Mouse (Mus musculus) heart, embryonic 13.5 days (tissue): ENCODE results near the gene Tmco4. TPM values are rescaled to one million over a fixed set of nuclear protein-coding genes. Genes with fewer than 3 reads are reported as not detected.

Experiments
- ATAC-seq: fragments of 200-750 bp; cut with Nextera tagmentation; 2 replicates; pipeline ENCODE4 v1.8.0; 2017; ENCODE audit warnings: moderate TSS enrichment; ENCODE audit not compliant: insufficient number of reproducible peaks, low FRiP score, low TSS enrichment; ENCODE audit errors: extremely low read depth
- H3K27ac ChIP-seq: fragments of 300-500 bp; sonication (generic); replicated peaks from 2 replicates; pipeline ENCODE4 v1.5.1; 2015; ENCODE audit warnings: moderate library complexity, mild to moderate bottlenecking, inconsistent platforms
- H3K27me3 ChIP-seq: fragments of 300-500 bp; sonication (generic); replicated peaks from 2 replicates; pipeline ENCODE4 v1.6.1; 2015; ENCODE audit warnings: mild to moderate bottlenecking, inconsistent platforms
- H3K36me3 ChIP-seq: fragments of 300-500 bp; sonication (generic); 2 replicates; pipeline ENCODE4 v1.6.1; 2015; ENCODE audit warnings: mild to moderate bottlenecking, inconsistent platforms
- H3K4me1 ChIP-seq: fragments of 300-500 bp; sonication (generic); 2 replicates; pipeline ENCODE4 v1.6.1; 2015; ENCODE audit warnings: inconsistent platforms
- H3K4me2 ChIP-seq: fragments of 300-500 bp; sonication (generic); 2 replicates; pipeline ENCODE4 v1.6.1; 2015; ENCODE audit warnings: inconsistent platforms, mild to moderate bottlenecking, moderate library complexity
- H3K4me3 ChIP-seq: fragments of 300-500 bp; sonication (generic); 2 replicates; pipeline ENCODE4 v1.5.1; 2015; ENCODE audit warnings: moderate library complexity, mild to moderate bottlenecking, inconsistent platforms
- H3K9ac ChIP-seq: fragments of 300-500 bp; sonication (generic); 2 replicates; pipeline ENCODE4 v1.6.1; 2015; ENCODE audit warnings: inconsistent platforms, mild to moderate bottlenecking, moderate library complexity
- H3K9me3 ChIP-seq: fragments of 300-500 bp; sonication (generic); 2 replicates; pipeline ENCODE4 v1.6.1; 2016; ENCODE audit warnings: inconsistent platforms
- WGBS: fragments of 180-500 bp; shearing (Covaris S2); methylation state at CpG from one replicate; pipeline ENCODE4 v1.1.7; 2015; ENCODE audit warnings: mixed read lengths; 5-methylcytosine and 5-hydroxymethylcytosine counted together
- polyA plus RNA-seq: library from polyadenylated mRNA; unstranded; fragments of >200 nt; fragmentation: Nextera tagmentation; extraction: Ambion mirVana; gene quantifications from 2 replicates; pipeline ENCODE4 v1.2.1, GENCODE M21; 2015

Gene Tmco4
- 4.8 and 5.6 TPM in 2 replicates for polyA plus RNA-seq

DNA sequence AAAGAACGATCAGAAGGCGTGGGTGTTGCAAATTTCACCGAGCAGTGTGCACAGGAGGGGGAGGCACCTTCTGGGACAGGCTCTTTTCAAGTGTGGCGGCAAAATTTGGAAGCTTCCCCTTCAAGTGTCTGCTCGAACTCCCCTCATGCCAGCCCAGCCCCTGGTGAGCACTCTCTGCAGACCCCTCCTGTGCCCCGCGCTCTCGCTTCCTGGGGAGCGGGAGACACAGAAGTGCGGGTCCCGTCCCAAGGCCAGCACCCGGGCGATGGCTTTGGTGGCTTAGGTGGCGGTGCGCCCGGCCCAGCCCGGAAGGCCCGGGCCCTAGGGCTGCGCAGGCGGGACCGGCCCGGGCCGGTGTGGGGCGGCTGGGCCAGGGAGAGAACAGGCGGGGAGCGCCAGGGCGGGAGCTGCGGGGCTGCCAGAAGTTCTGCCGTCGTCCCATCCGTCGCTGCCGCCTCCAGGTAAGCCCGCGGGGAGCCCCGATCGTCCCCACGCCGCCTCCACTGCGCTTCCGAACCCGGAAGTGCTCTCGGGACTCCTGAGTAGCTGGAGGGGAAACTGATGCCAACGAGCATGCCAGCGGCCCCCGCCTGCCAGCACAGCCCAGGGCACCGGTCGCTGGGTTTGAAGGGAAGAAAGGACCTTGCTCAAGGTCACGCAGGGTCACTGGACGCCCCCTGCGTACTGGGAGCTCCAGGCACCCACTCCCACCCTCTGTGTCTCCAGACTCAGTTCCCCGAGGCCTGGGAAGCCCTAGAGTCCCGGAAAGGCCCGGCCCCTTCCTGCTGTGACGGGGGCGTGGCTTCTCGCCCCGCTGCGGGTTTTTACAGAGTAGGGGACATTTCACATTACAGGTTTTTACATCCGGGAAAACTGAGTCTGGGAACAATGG is at the start of gene Tmco4:
Tmco4 (plus strand) TSS at position 62 of the 892 bp plus-strand sequence.
- 0 out of 2 replicates have a peak, but pooled peaks have one; percentile 53 for ATAC-seq
- Histone ChIP-seq H3K36me3 (no peaks in the 10 kb centered on the region), H3K4me1 (peaks cover 35% of the 10 kb centered on the region), H3K9me3 (no peaks in the 10 kb centered on the region), H3K4me3 (peak within 1 kb of the TSS; percentile 77), H3K27me3 (no peaks in the 10 kb centered on the region), H3K27ac (peak within 1 kb of the TSS; percentile 94), H3K4me2 (peak within 1 kb of the TSS; percentile 89), H3K9ac (peak within 1 kb of the TSS; percentile 96)
- 1% methylated on average over 60 of the region's 60 CpGs for WGBS

DNA sequence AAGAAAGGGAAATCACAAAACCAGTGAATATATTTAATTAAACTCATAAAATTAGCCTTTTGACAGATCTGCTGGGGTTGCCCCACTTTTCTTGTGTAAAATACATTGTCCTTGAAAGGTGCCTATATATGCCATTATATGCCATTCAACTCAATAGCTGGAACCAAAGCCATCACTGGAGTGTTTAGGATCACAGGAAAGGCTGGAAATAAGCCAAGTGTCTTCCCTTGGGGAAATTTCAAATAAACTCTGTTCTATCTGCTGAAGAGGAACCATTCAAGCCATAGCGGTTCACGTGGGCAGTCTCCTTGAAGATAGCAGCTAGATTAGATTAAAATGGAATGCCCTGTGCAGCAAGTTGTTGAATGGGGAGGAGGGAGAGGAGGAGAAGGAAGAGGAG is 47.1 kb upstream of the Tmco4 start:
- Histone ChIP-seq H3K9ac (no peak overlapping the region), H3K4me2 (no peak overlapping the region), H3K36me3 (no peaks in the 10 kb centered on the region), H3K27ac (no peak overlapping the region), H3K4me1 (peaks cover 5% of the 10 kb centered on the region; the same call in 1 of the 2 replicates), H3K9me3 (peaks cover 4% of the 10 kb centered on the region), H3K4me3 (no peak overlapping the region), H3K27me3 (peaks cover 27% of the 10 kb centered on the region)
- WGBS, result 15% methylated on average over 2 of the region's 2 CpGs
- no peak for ATAC-seq

DNA sequence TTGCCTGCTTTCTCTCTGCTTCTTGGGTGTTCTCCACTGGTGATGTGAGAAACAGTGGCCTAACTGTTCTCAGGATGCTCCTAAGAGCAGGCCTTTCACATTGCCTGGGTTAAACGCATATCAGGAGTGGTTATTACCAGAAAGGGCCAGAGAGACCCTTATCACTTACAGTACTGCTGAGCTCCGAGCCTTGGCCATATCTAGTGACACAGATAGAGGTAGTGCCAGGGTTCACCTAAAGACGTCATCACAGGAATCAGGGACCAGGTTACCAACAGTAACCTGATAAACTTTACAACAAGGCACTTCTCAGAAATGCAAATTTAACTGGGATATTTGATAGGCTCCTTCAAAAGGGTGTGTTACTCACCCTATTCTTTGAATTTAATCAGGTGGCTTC is 38.8 kb upstream of the Tmco4 start:
- H3K9ac ChIP-seq, result no peak overlapping the region
- H3K27ac ChIP-seq, result no peak overlapping the region
- no peak overlapping the region for H3K4me2 ChIP-seq
- H3K4me1 ChIP-seq, result no peaks in the 10 kb centered on the region
- H3K4me3 ChIP-seq, result no peak overlapping the region
- no peak for ATAC-seq
- H3K36me3 ChIP-seq, result no peaks in the 10 kb centered on the region
- 41% methylated on average over 3 of the region's 3 CpGs for WGBS
- no peaks in the 10 kb centered on the region; the same call in 1 of the 2 replicates for H3K27me3 ChIP-seq
- no peaks in the 10 kb centered on the region for H3K9me3 ChIP-seq

DNA sequence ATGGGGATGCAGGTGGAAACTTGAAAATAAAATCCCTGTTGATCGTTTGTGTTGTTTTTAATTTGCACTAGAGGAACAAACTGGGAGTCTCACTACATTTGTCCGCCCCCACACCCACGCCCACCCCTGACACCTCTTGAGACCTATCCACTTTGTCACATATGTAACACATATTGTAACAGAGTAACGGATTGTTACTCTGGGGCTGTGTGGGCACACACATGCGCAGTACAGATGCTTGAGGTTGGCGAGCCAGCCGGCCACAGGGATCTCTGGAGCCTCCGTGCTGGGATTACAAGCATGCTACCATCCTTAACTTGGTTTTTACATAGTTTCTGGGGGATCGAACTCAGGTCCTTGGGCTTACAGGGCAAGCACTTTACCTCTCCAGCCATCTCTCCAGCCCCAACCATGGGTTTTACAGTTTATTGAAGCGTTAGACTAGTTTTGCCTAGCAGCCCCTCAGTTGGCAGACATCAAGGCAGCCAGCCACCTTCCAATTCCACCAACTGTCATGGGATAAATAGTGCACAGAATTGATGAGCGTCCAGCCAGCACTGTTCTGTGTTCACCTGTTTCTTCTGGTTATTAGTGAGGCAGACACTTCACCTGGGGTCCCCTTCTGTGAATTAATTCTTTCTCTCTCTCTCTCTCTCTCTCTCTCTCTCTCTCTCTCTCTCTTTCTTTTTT is 38.1 kb upstream of the Tmco4 start:
- WGBS, result 75% methylated on average over 11 of the region's 11 CpGs
- H3K27me3 ChIP-seq, result no peaks in the 10 kb centered on the region; the same call in 1 of the 2 replicates
- no peak for ATAC-seq

GRCm38 (mm10) chr4:138938495-138939269 is 34.0 kb upstream of the Tmco4 start:
- H3K9me3 ChIP-seq, result no peaks in the 10 kb centered on the region
- no peak overlapping the region for H3K4me3 ChIP-seq
- no peaks in the 10 kb centered on the region for H3K4me1 ChIP-seq
- WGBS, result 59% methylated on average over 10 of the region's 10 CpGs
- H3K9ac ChIP-seq, result no peak overlapping the region
- no peaks in the 10 kb centered on the region for H3K36me3 ChIP-seq
- H3K4me2 ChIP-seq, result no peak overlapping the region
- H3K27ac ChIP-seq, result no peak overlapping the region
- ATAC-seq, result no peak
- peaks cover 10% of the 10 kb centered on the region; the same call in 1 of the 2 replicates for H3K27me3 ChIP-seq

More for the DNA sequence above, 38.1 kb upstream of the Tmco4 start:
- no peak overlapping the region for H3K4me2 ChIP-seq
- H3K9ac ChIP-seq, result no peak overlapping the region
- H3K4me3 ChIP-seq, result no peak overlapping the region
- no peaks in the 10 kb centered on the region for H3K9me3 ChIP-seq
- no peaks in the 10 kb centered on the region for H3K36me3 ChIP-seq
- no peaks in the 10 kb centered on the region for H3K4me1 ChIP-seq
- H3K27ac ChIP-seq, result no peak overlapping the region

DNA sequence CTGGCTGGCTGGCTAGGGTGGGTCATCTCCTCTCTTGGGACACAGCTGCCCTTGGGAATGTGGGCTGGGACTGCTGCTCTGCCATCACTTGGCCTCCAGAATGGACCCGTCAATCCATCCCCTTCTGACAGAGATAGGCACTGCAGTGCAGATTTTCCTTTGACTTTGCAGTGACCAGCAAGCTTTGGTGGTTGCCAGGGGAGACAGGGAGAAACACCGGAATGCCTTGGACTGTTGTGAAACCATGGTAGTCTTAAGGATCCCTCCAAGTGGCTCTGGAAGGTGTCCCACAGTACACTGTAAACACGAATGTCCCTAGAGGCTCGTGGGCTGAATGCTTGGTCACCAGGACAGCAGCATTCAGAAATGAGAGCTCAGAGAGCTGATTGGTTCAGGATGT is 33.2 kb upstream of the Tmco4 start:
- no peak for ATAC-seq
- peaks cover 10% of the 10 kb centered on the region; the same call in 1 of the 2 replicates for H3K27me3 ChIP-seq
- no peaks in the 10 kb centered on the region for H3K9me3 ChIP-seq
- no peak overlapping the region for H3K4me3 ChIP-seq
- H3K4me1 ChIP-seq, result no peaks in the 10 kb centered on the region
- no peak overlapping the region for H3K4me2 ChIP-seq
- H3K9ac ChIP-seq, result no peak overlapping the region
- no peak overlapping the region for H3K27ac ChIP-seq
- WGBS, result 52% methylated on average over 4 of the region's 4 CpGs
- no peaks in the 10 kb centered on the region for H3K36me3 ChIP-seq

- Histone ChIP-seq H3K9me3 (no peaks in the 10 kb centered on the region), H3K9ac (no peak overlapping the region), H3K4me2 (no peak overlapping the region), H3K27me3 (peaks cover 14% of the 10 kb centered on the region; the same call in 1 of the 2 replicates), H3K27ac (no peak overlapping the region), H3K4me1 (no peaks in the 10 kb centered on the region), H3K36me3 (no peaks in the 10 kb centered on the region), H3K4me3 (no peak overlapping the region)
- WGBS, result 36% methylated on average over 7 of the region's 7 CpGs
- no peak for ATAC-seq
These were observed 31.3 kb upstream of the Tmco4 start for GRCm38 (mm10) chr4:138941401-138941800.

- ATAC-seq, result no peak
- H3K27ac ChIP-seq, result no peak overlapping the region
These were observed 30.7 kb upstream of the Tmco4 start for GRCm38 (mm10) chr4:138941966-138942365.

GRCm38 (mm10) chr4:138943730-138944129 is 29.0 kb upstream of the Tmco4 start:
- H3K4me1 ChIP-seq, result no peaks in the 10 kb centered on the region
- peak overlapping the region; percentile 51 for H3K4me2 ChIP-seq
- 0 out of 2 replicates have a peak overlapping the region, but pooled peaks have one; percentile 33 for H3K9ac ChIP-seq
- peaks cover 14% of the 10 kb centered on the region; the same call in 1 of the 2 replicates for H3K27me3 ChIP-seq
- no peaks in the 10 kb centered on the region for H3K36me3 ChIP-seq
- 17% methylated on average over 15 of the region's 15 CpGs for WGBS
- ATAC-seq, result no peak
- no peaks in the 10 kb centered on the region for H3K9me3 ChIP-seq
- peak overlapping the region; percentile 38 for H3K4me3 ChIP-seq
- H3K27ac ChIP-seq, result no peak overlapping the region

More at GRCm38 (mm10) chr4:138941966-138942365, 30.7 kb upstream of the Tmco4 start:
- Histone ChIP-seq H3K9ac (no peak overlapping the region), H3K9me3 (no peaks in the 10 kb centered on the region), H3K4me3 (no peak overlapping the region), H3K36me3 (no peaks in the 10 kb centered on the region), H3K4me1 (no peaks in the 10 kb centered on the region), H3K27me3 (peaks cover 14% of the 10 kb centered on the region; the same call in 1 of the 2 replicates), H3K4me2 (no peak overlapping the region)
- 48% methylated on average over 6 of the region's 6 CpGs for WGBS

DNA sequence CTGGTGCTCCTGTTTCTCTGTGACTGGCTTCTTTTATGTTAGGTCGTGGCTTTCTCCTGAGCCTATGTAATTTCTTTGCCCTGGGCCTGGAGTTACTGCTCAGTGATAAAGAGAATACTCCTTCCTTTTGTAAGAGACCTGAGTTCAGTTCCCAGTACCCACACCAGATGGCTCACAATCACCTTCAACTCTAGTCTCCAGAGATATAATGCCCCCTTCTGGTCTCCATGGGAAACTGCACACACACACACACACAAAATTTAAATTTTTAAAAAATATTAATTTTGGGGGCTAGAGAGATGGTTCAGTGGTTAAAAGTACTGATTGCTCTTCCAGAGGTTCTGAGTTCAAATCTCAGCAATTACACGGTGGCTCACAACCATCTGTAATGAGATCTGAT is 24.4 kb upstream of the Tmco4 start:
- Histone ChIP-seq H3K36me3 (no peaks in the 10 kb centered on the region), H3K4me1 (no peaks in the 10 kb centered on the region), H3K4me2 (no peak overlapping the region), H3K4me3 (no peak overlapping the region), H3K9me3 (no peaks in the 10 kb centered on the region), H3K27me3 (0 out of 2 replicates have a peak, but pooled peaks cover 4% of the 10 kb centered on the region), H3K27ac (no peak overlapping the region), H3K9ac (no peak overlapping the region)
- WGBS, result 76% methylated on average over 2 of the region's 2 CpGs
- no peak for ATAC-seq

GRCm38 (mm10) chr4:138958612-138959011 is 14.1 kb upstream of the Tmco4 start:
- no peaks in the 10 kb centered on the region for H3K4me1 ChIP-seq
- no peaks in the 10 kb centered on the region for H3K9me3 ChIP-seq
- no peak overlapping the region for H3K9ac ChIP-seq
- WGBS, result 76% methylated on average over 9 of the region's 9 CpGs
- ATAC-seq, result no peak
- no peaks in the 10 kb centered on the region for H3K36me3 ChIP-seq
- H3K27me3 ChIP-seq, result peaks cover 8% of the 10 kb centered on the region; the same call in 1 of the 2 replicates
- H3K27ac ChIP-seq, result no peak overlapping the region
- H3K4me3 ChIP-seq, result no peak overlapping the region
- no peak overlapping the region for H3K4me2 ChIP-seq
